Mouse (Mus musculus): Measurements from ENCODE around the gene Igfbpl1.

GRCm38 (mm10) chr4:45770638-45771033 lies 56.1 kb downstream of the Igfbpl1 start:
- no peak for TF ChIP-seq POLR2A (IDR thresholded peaks at IDR 0.05; ENCODE audit: insufficient read depth, low read depth, low read length)
- no peak for TF ChIP-seq CTCF (IDR thresholded peaks at IDR 0.05)
- TF ChIP-seq EP300 (IDR thresholded peaks at IDR 0.05; ENCODE audit: insufficient read depth, low read depth, low read length) = no peak
